In genomic region chr5:139910755-139911300, GRCm38 (mm10) we compare ENCODE assay signal across 12 mouse cellular contexts. TPM values are rescaled to one million over a fixed set of nuclear protein-coding genes. Genes with fewer than 3 reads are reported as not detected.
DNase-seq lines count a peak whose midpoint lies in the region; ATAC-seq and TF ChIP-seq lines count a peak whose summit lies in the region.
"Had no signal": no experiment of that assay in that cellular context is flagged by ENCODE, and none has a peak within 500 bp of the region (broad histone marks: within the 10 kb centered on the region; RNA-seq: fewer than 3 reads in every experiment).

No protein-coding gene starts in this region.

- no peak for TF ChIP-seq CTCF in olfactory bulb, adult 2 months (IDR thresholded peaks at IDR 0.05; ENCODE audit: insufficient read depth, low read depth, low read length)

- 4% methylated on average over 3 of the region's 3 CpGs for WGBS in liver, embryonic 13.5 days (ENCODE audit: insufficient replicate concordance)
- WGBS in forebrain, embryonic 15.5 days = 17% methylated on average over 3 of the region's 3 CpGs
- 3% methylated on average over 3 of the region's 3 CpGs for WGBS in midbrain, embryonic 10.5 days
- 57% methylated on average over 3 of the region's 3 CpGs for WGBS in olfactory bulb, adult 2 months

- no peak overlapping the region for H3K27ac ChIP-seq in liver, embryonic 13.5 days
- no peak overlapping the region; the same call in 1 of the 2 replicates for H3K27ac ChIP-seq in forebrain, embryonic 15.5 days (replicated peaks)
- no peak overlapping the region for H3K27ac ChIP-seq in midbrain, embryonic 10.5 days (replicated peaks)
- H3K27ac ChIP-seq in olfactory bulb, adult 2 months (ENCODE audit: insufficient read depth, low read depth, low read length) = peak overlapping the region; percentile 6; the same call in 1 of the 2 replicates

- TF ChIP-seq POLR2A in olfactory bulb, adult 2 months (IDR thresholded peaks at IDR 0.05; ENCODE audit: insufficient read depth, low read depth, low read length) = no peak

- no peak overlapping the region for H3K9ac ChIP-seq in liver, embryonic 13.5 days
- no peak overlapping the region for H3K9ac ChIP-seq in forebrain, embryonic 15.5 days (replicated peaks)

- H3K9me3 ChIP-seq in liver, embryonic 13.5 days (replicated peaks) = no peaks in the 10 kb centered on the region
- H3K9me3 ChIP-seq in forebrain, embryonic 15.5 days = no peaks in the 10 kb centered on the region
- H3K9me3 ChIP-seq in midbrain, embryonic 10.5 days (replicated peaks) = no peaks in the 10 kb centered on the region

- peak overlapping the region; percentile 32; the same call in 1 of the 2 replicates for H3K4me2 ChIP-seq in liver, embryonic 13.5 days
- H3K4me2 ChIP-seq in forebrain, embryonic 15.5 days (replicated peaks) = peak overlapping the region; percentile 96

- H3K4me3 ChIP-seq in liver, embryonic 13.5 days (replicated peaks) = no peak overlapping the region
- peak overlapping the region; percentile 61; the same call in 1 of the 2 replicates for H3K4me3 ChIP-seq in forebrain, embryonic 15.5 days
- peak overlapping the region; percentile 77; the same call in 1 of the 2 replicates for H3K4me3 ChIP-seq in midbrain, embryonic 10.5 days
- peak overlapping the region; percentile 66 for H3K4me3 ChIP-seq in olfactory bulb, adult 2 months (ENCODE audit: insufficient read depth, low read depth, low read length)

- no peak for ATAC-seq in liver, embryonic 13.5 days (ENCODE audit: low read depth)
- ATAC-seq in forebrain, embryonic 15.5 days (replicated peaks) = no peak

- no peaks in the 10 kb centered on the region for H3K36me3 ChIP-seq in liver, embryonic 13.5 days
- H3K36me3 ChIP-seq in forebrain, embryonic 15.5 days = no peaks in the 10 kb centered on the region
- no peaks in the 10 kb centered on the region for H3K36me3 ChIP-seq in midbrain, embryonic 10.5 days

- H3K27me3 ChIP-seq in liver, embryonic 13.5 days = peaks cover 100% of the 10 kb centered on the region
- peaks cover 74% of the 10 kb centered on the region for H3K27me3 ChIP-seq in forebrain, embryonic 15.5 days
- peaks cover 100% of the 10 kb centered on the region for H3K27me3 ChIP-seq in midbrain, embryonic 10.5 days (ENCODE audit: low read depth, poor library complexity, severe bottlenecking)

- no peak for DNase-seq in liver, embryonic 13.5 days
- DNase-seq in liver = no peak
- DNase-seq in midbrain, embryonic 10.5 days (ENCODE audit: low spot score) = no peak
- DNase-seq in layer of hippocampus, adult 18-20 months (ENCODE audit: low spot score in 2 of 2) = no peak
- no peak for DNase-seq in right cerebral cortex, postnatal 4 days
- DNase-seq: kidney, adult 11 months; right cerebral cortex, adult 18-20 months had no signal

- H3K4me1 ChIP-seq in liver, embryonic 13.5 days (replicated peaks) = peaks cover 24% of the 10 kb centered on the region
- peaks cover 58% of the 10 kb centered on the region for H3K4me1 ChIP-seq in forebrain, embryonic 15.5 days
- H3K4me1 ChIP-seq in midbrain, embryonic 10.5 days = peaks cover 67% of the 10 kb centered on the region
- peaks cover 54% of the 10 kb centered on the region for H3K4me1 ChIP-seq in olfactory bulb, adult 2 months (ENCODE audit: control insufficient read depth, insufficient read depth, low read length)

RNA-seq across cellular contexts. Expression of gene Elfn1, which starts 3.1 kb away (rescaled TPM):
- polyA plus RNA-seq in liver, embryonic 13.5 days (2015; fragmentation: Nextera tagmentation; extraction: Ambion mirVana) = 0.03 and 0.06 TPM in 2 replicates
- polyA plus RNA-seq in forebrain, embryonic 15.5 days (2015; fragmentation: Nextera tagmentation; extraction: Ambion mirVana) = 2.4 and 2.6 TPM in 2 replicates
- polyA plus RNA-seq in midbrain, embryonic 10.5 days (2016; fragmentation: Nextera tagmentation; extraction: Ambion mirVana) = 0.14 and 0.48 TPM in 2 replicates
- polyA plus RNA-seq in olfactory bulb, adult 2 months (2012; ENCODE audit: insufficient read depth, insufficient read length, low replicate concordance, missing spikeins) = not detected in 2 replicates
- 10 to 100 TPM; 24.4 to 32.3 TPM for total RNA-seq in layer of hippocampus, adult 18-20 months (2021)
- total RNA-seq: liver, adult 2 months had no signal
- polyA plus RNA-seq: CD4-positive, CD25-positive, alpha-beta regulatory T cell, adult 4 months; heart, embryonic 14.5 days had no signal
